Mouse (Mus musculus): ENCODE results near the gene Rps6ka5. TPM values are rescaled to one million over a fixed set of nuclear protein-coding genes. Genes with fewer than 3 reads are reported as not detected.

Gene Rps6ka5
- polyA plus RNA-seq, 1 experiment: 0.67 TPM

- DNase-seq (ENCODE audit: low read depth, low spot score): no peak
- 26% methylated on average over 9 of the region's 9 CpGs for WGBS
Measured at GRCm38 (mm10) chr12:100539158-100539714, 187.5 kb downstream of the Rps6ka5 start.

GRCm38 (mm10) chr12:100538445-100539157 is 188.2 kb downstream of the Rps6ka5 start:
- DNase-seq (ENCODE audit: low read depth, low spot score): no peak
- 45% methylated on average over 7 of the region's 7 CpGs for WGBS

DNA sequence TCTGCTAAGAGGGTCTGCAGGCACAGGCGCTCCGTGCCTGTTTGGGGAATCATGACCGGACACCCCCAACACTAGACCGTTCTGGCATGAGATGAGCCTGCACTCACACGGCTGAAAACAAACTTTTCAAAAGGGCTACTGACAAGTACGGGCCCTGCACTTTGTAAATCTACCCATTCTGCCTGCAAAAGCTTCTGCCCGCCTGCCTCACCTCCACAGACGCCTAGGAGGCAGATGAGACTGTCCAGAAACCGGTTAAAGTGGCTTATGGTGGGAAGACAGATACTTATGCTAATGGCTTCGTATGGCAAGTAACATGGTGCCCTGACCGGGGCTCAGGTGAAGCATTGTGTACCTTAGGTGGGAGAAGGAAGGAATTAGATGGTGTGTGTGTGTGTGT is 189.7 kb downstream of the Rps6ka5 start:
- DNase-seq (ENCODE audit: low read depth, low spot score): no peak
- 82% methylated on average over 11 of the region's 11 CpGs for WGBS

DNA sequence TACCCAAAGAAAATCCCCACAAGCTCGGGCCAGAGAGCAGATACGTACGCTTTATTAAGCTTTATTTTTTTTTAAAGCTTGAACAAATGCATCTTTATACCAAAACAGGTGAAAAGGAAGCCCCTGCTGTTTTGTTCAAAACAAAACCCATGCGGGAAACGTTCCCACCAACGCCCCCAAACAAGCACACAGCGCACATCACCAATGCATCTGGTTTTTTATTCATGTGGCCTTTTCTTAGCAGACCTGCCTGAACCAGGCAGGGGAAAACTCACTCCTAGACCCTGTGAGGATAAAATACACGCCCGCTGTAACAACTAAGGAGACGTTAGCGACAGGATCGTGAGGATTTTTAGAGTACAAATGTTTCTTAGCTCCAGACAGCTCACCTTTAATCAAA is 191.8 kb downstream of the Rps6ka5 start:
- DNase-seq (ENCODE audit: low read depth, low spot score): no peak
- 84% methylated on average over 12 of the region's 12 CpGs for WGBS

- DNase-seq (ENCODE audit: low read depth, low spot score): no peak
- 69% methylated on average over 3 of the region's 3 CpGs for WGBS
Measured at GRCm38 (mm10) chr12:100534028-100534427, 192.8 kb downstream of the Rps6ka5 start.

GRCm38 (mm10) chr12:100533209-100533608 is 193.6 kb downstream of the Rps6ka5 start:
- no peak for DNase-seq (ENCODE audit: low read depth, low spot score)
- WGBS: 77% methylated on average over 4 of the region's 4 CpGs

DNA sequence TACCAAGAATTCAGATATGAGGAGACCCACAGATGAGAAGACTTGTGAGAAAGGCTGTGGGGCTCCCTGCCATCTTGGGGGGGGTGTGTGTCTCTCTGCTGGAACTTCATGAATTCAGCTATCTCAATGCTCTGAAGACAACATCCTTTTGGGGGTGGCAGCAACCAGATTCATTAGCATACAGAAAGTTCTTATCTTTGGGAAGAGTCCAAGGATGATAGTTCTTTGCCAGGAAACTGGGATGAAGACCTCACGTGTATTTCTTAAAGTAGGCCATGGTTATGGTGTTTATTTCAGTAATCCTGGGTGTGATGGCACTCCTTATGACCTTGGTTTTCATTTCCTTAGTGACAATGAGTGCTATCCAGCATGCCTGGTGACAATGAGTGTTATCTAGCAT is 195.0 kb downstream of the Rps6ka5 start:
- WGBS: 15% methylated on average over 1 of the region's 1 CpGs
- no peak for DNase-seq (ENCODE audit: low read depth, low spot score)

GRCm38 (mm10) chr12:100530871-100531270 is 195.9 kb downstream of the Rps6ka5 start:
- no peak for DNase-seq (ENCODE audit: low read depth, low spot score)

DNA sequence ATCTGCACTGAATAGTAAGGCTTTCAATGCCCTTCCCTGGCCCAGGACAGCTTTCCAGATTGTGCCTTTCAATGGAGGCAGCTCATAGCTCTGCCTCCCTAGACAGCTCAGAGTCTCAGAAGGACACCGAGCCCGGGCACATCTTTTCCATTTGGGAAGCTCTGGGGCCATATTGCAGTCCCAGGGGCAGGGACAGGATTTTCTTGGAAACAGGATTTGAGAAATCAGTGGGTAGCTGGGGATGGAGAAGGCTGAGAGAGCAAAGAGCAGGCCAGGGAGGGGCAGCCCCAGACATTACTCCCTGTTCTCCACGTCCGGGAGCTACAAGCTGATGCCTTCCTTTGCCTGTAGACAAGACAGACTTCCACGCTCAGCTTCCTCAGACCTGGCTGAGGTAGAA is 197.1 kb downstream of the Rps6ka5 start:
- 89% methylated on average over 5 of the region's 5 CpGs for WGBS
- no peak for DNase-seq (ENCODE audit: low read depth, low spot score)

More at GRCm38 (mm10) chr12:100530871-100531270, 195.9 kb downstream of the Rps6ka5 start:
- WGBS: 77% methylated on average over 5 of the region's 5 CpGs

GRCm38 (mm10) chr12:100529172-100529571 is 197.6 kb downstream of the Rps6ka5 start:
- WGBS: 36% methylated on average over 8 of the region's 8 CpGs
- no peak for DNase-seq (ENCODE audit: low read depth, low spot score)

GRCm38 (mm10) chr12:100528246-100528645 is 198.5 kb downstream of the Rps6ka5 start:
- DNase-seq (ENCODE audit: low read depth, low spot score): no peak
- WGBS: 66% methylated on average over 3 of the region's 3 CpGs

DNA sequence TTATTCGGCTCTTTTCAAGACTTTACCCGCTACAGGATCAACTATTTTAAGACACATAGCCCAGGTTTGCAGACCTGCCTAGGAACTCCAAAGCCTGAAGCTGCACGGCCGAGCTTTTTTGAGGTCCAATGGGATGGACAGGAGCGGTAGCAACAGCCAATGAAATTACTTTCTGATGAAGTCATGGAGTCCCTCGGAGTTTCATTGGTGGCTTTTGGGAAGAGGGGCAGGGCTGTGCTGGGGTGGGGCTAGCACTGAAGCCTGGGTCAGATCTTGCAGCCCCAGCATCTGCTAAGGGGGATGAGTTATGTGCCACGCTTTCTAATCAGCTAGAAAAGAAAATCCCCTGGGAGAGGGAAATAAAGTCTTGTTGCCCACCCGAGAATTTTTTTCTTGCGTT is 199.0 kb downstream of the Rps6ka5 start:
- 48% methylated on average over 9 of the region's 9 CpGs for WGBS
- DNase-seq (ENCODE audit: low read depth, low spot score): no peak

DNA sequence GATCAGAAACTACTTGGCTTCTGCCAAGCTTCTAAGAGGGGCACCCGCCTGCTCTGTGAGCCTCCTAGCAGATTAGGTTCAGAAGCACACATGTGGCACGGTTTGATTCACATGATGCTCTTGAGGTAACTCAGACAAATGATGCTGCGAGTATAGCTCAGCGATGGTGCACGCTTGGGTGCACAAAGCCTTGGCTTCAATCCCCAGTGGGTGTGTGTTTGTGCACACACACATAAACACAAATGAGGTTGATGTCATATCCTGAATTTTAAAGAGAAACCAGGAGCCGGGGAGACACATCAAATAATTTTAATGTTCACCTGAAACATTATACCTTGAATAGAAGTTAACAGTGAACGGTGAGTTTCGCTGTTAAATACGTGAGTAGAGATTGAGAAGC is 199.5 kb downstream of the Rps6ka5 start:
- WGBS: 77% methylated on average over 9 of the region's 9 CpGs
- DNase-seq (ENCODE audit: low read depth, low spot score): no peak

DNA sequence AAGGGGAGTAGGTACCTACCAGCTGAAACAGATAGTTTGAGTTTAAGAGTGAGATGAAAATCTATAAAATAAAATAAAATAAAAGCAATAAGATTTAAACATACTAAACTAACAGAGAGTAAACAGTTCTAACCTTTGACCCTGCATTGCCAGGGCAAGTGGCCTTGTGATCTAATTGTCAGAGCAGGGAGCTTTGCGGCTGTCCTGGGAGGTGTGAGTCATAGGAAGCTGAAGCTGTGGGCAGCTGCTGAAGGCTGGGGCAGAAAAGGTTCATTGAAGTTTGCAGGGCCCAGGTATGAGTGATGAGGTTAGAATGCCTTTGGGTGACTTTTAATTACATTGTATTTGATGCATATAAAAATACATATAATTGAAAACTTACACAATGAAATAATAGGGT is 200.8 kb downstream of the Rps6ka5 start:
- DNase-seq (ENCODE audit: low read depth, low spot score): no peak
- 12% methylated on average over 1 of the region's 1 CpGs for WGBS

- DNase-seq (ENCODE audit: low read depth, low spot score): no peak
- 11% methylated on average over 42 of the region's 42 CpGs for WGBS
Measured at GRCm38 (mm10) chr12:100520794-100521186, 206.0 kb downstream of the Rps6ka5 start, which contains the start of gene Ttc7b. Ttc7b (minus strand) TSS chr12:100520826.

GRCm38 (mm10) chr12:100520077-100520793 is 206.5 kb downstream of the Rps6ka5 start:
- 2% methylated on average over 76 of the region's 76 CpGs for WGBS
- no peak for DNase-seq (ENCODE audit: low read depth, low spot score)

GRCm38 (mm10) chr12:100519684-100520076 is 207.1 kb downstream of the Rps6ka5 start:
- no peak for DNase-seq (ENCODE audit: low read depth, low spot score)
- 9% methylated on average over 7 of the region's 7 CpGs for WGBS

GRCm38 (mm10) chr12:100517371-100517770 is 209.4 kb downstream of the Rps6ka5 start:
- WGBS: 85% methylated on average over 9 of the region's 9 CpGs
- no peak for DNase-seq (ENCODE audit: low read depth, low spot score)

GRCm38 (mm10) chr12:100516161-100516838 is 210.5 kb downstream of the Rps6ka5 start:
- WGBS: 98% methylated on average over 1 of the region's 1 CpGs
- DNase-seq (ENCODE audit: low read depth, low spot score): no peak

GRCm38 (mm10) chr12:100515493-100515892 is 211.3 kb downstream of the Rps6ka5 start:
- 93% methylated on average over 4 of the region's 4 CpGs for WGBS
- no peak for DNase-seq (ENCODE audit: low read depth, low spot score)
